21 mouse cellular contexts compared by ENCODE assay signal in genomic region chr4:104936011-104936410, GRCm38 (mm10). TPM values are rescaled to one million over a fixed set of nuclear protein-coding genes. Genes with fewer than 3 reads are reported as not detected.
A peak's percentile ranks its signal among the peaks of the same experiment; 100 is the strongest.
DNase-seq lines count a peak whose midpoint lies in the region; ATAC-seq and TF ChIP-seq lines count a peak whose summit lies in the region.
"Had no signal": no experiment of that assay in that cellular context is flagged by ENCODE, and none has a peak within 500 bp of the region (broad histone marks: within the 10 kb centered on the region; RNA-seq: fewer than 3 reads in every experiment).

No protein-coding gene starts in this region.

- no peaks in the 10 kb centered on the region for H3K4me1 ChIP-seq in limb, embryonic 14.5 days (ENCODE audit: control insufficient read depth, insufficient read depth, low read length)
- H3K4me1 ChIP-seq in limb, embryonic 10.5 days, result peaks cover 21% of the 10 kb centered on the region
- no peaks in the 10 kb centered on the region for H3K4me1 ChIP-seq in hindbrain, embryonic 11.5 days (replicated peaks; ENCODE audit: control insufficient read depth, insufficient read depth, low read length)
- H3K4me1 ChIP-seq: midbrain, embryonic 10.5 days had no signal

- peak; percentile 17 to 53 for DNase-seq in adrenal gland, adult (ENCODE audit: inconsistent age in 2 of 2, low spot score in 1 of 2)
- DNase-seq in adrenal gland, postnatal 4 days (ENCODE audit: low spot score in 2 of 2), result no peak
- DNase-seq in limb, embryonic 14.5 days (ENCODE audit: low spot score), result peak; percentile 16
- DNase-seq in limb, embryonic 10.5 days (ENCODE audit: low spot score), result no peak
- peak; percentile 25 for DNase-seq in adrenal gland, postnatal 14 days
- peak; percentile 23 for DNase-seq in mesoderm, embryonic 11.5 days (ENCODE audit: low read depth, low spot score)
- DNase-seq in thymus, postnatal 4 days, result no peak
- no peak for DNase-seq in hindbrain, embryonic 11.5 days (ENCODE audit: low spot score)
- DNase-seq: cerebellum, postnatal 10 days; forebrain, postnatal 0 days; gastrocnemius, postnatal 14 days; kidney, adult 8-10 months; kidney, postnatal 25 days; liver, postnatal 0 days had no signal

- H3K27me3 ChIP-seq in limb, embryonic 14.5 days (ENCODE audit: control insufficient read depth, insufficient read depth, low read length), result no peaks in the 10 kb centered on the region
- no peaks in the 10 kb centered on the region for H3K27me3 ChIP-seq in limb, embryonic 10.5 days (ENCODE audit: low read depth, poor library complexity, severe bottlenecking)
- no peaks in the 10 kb centered on the region for H3K27me3 ChIP-seq in hindbrain, embryonic 11.5 days (ENCODE audit: control insufficient read depth, insufficient read depth, low read length)
- H3K27me3 ChIP-seq: heart, embryonic 15.5 days; limb, embryonic 13.5 days; neural tube, embryonic 13.5 days had no signal

- 51% methylated on average over 9 of the region's 9 CpGs for WGBS in limb, embryonic 14.5 days
- 59% methylated on average over 9 of the region's 9 CpGs for WGBS in limb, embryonic 10.5 days
- WGBS in hindbrain, embryonic 11.5 days, result 66% methylated on average over 9 of the region's 9 CpGs

- no peak for TF ChIP-seq POLR2A in limb, embryonic 14.5 days (IDR thresholded peaks at IDR 0.05; ENCODE audit: borderline replicate concordance, extremely low read depth, insufficient read depth, insufficient read length)

- no peak for ATAC-seq in limb, embryonic 14.5 days (ENCODE audit: low FRiP score, low read depth)
- ATAC-seq in hindbrain, embryonic 11.5 days (ENCODE audit: low FRiP score), result no peak
- ATAC-seq: forebrain, postnatal 0 days; liver, postnatal 0 days had no signal

- no peak overlapping the region for H3K27ac ChIP-seq in limb, embryonic 14.5 days (replicated peaks; ENCODE audit: low read depth, low read length)
- no peak overlapping the region for H3K27ac ChIP-seq in limb, embryonic 10.5 days
- no peak overlapping the region for H3K27ac ChIP-seq in hindbrain, embryonic 11.5 days (ENCODE audit: low read depth, low read length)
- H3K27ac ChIP-seq: heart, embryonic 15.5 days; limb, embryonic 13.5 days; midbrain, embryonic 10.5 days; neural tube, embryonic 13.5 days had no signal

- H3K4me2 ChIP-seq in limb, embryonic 14.5 days (replicated peaks; ENCODE audit: low read depth, low read length, severe bottlenecking), result no peak overlapping the region
- H3K4me2 ChIP-seq in hindbrain, embryonic 11.5 days (replicated peaks; ENCODE audit: low read depth, low read length), result no peak overlapping the region
- H3K4me2 ChIP-seq: heart, embryonic 15.5 days; limb, embryonic 13.5 days; neural tube, embryonic 13.5 days had no signal

- H3K4me3 ChIP-seq in limb, embryonic 14.5 days (replicated peaks; ENCODE audit: low read length), result no peak overlapping the region
- H3K4me3 ChIP-seq in limb, embryonic 10.5 days, result no peak overlapping the region
- no peak overlapping the region for H3K4me3 ChIP-seq in hindbrain, embryonic 11.5 days (ENCODE audit: low read depth, low read length)
- H3K4me3 ChIP-seq: heart, embryonic 15.5 days; limb, embryonic 13.5 days; midbrain, embryonic 10.5 days; neural tube, embryonic 13.5 days had no signal

- H3K9me3 ChIP-seq in limb, embryonic 14.5 days (ENCODE audit: control insufficient read depth, low read length), result no peaks in the 10 kb centered on the region
- no peaks in the 10 kb centered on the region for H3K9me3 ChIP-seq in limb, embryonic 10.5 days (replicated peaks)
- no peaks in the 10 kb centered on the region for H3K9me3 ChIP-seq in hindbrain, embryonic 11.5 days (ENCODE audit: control insufficient read depth, low read length)
- H3K9me3 ChIP-seq: heart, embryonic 15.5 days; limb, embryonic 13.5 days; midbrain, embryonic 10.5 days; neural tube, embryonic 13.5 days had no signal

- H3K9ac ChIP-seq in limb, embryonic 14.5 days (ENCODE audit: low read depth, low read length, severe bottlenecking), result no peak overlapping the region
- no peak overlapping the region for H3K9ac ChIP-seq in hindbrain, embryonic 11.5 days (ENCODE audit: low read depth, low read length)
- H3K9ac ChIP-seq: forebrain, postnatal 0 days; heart, embryonic 15.5 days; limb, embryonic 13.5 days; liver, postnatal 0 days; neural tube, embryonic 13.5 days had no signal

- H3K36me3 ChIP-seq in limb, embryonic 14.5 days (ENCODE audit: control insufficient read depth, insufficient read depth, low read length), result no peaks in the 10 kb centered on the region
- H3K36me3 ChIP-seq in limb, embryonic 10.5 days, result no peaks in the 10 kb centered on the region
- no peaks in the 10 kb centered on the region for H3K36me3 ChIP-seq in hindbrain, embryonic 11.5 days (ENCODE audit: control insufficient read depth, insufficient read depth, low read length)
- H3K36me3 ChIP-seq: heart, embryonic 15.5 days; limb, embryonic 13.5 days; midbrain, embryonic 10.5 days; neural tube, embryonic 13.5 days had no signal

RNA-seq across cellular contexts. Expression of gene Fyb2, which starts 22.8 kb away (rescaled TPM):
- total RNA-seq in adrenal gland, postnatal 4 days (2021), result under 1 TPM; 0.34 to 0.51 TPM
- 0.15 and 0.30 TPM in 2 replicates for polyA plus RNA-seq in limb, embryonic 14.5 days (2012; rRNA removed)
- 0.39 TPM in 2 replicates for polyA plus RNA-seq in limb, embryonic 14.5 days (2014; fragmentation: Nextera tagmentation; extraction: Ambion mirVana)
- 0.09 TPM in 1 of 2 replicates, not detected in the other for polyA plus RNA-seq in limb, embryonic 10.5 days (2016; fragmentation: Nextera tagmentation; extraction: Ambion mirVana)
- total RNA-seq in adrenal gland, postnatal 14 days (2021), result 0.19 and 0.41 TPM in 2 replicates
- polyA plus RNA-seq in hindbrain, embryonic 11.5 days (2014; fragmentation: Nextera tagmentation; extraction: Ambion mirVana), result 0.04 and 0.20 TPM in 2 replicates
- total RNA-seq: hematopoietic stem cell, adult 5-6 weeks; monocyte, adult 5-6 weeks had no signal

RNA-seq across cellular contexts. Expression of gene C8a, which starts 59.8 kb away (rescaled TPM):
- 10 to 100 TPM in 1 of 2 experiments, under 1 TPM in 1; 0.48 to 15.3 TPM for total RNA-seq in adrenal gland, postnatal 4 days (2021)
- 0.04 TPM in 1 of 2 replicates, not detected in the other for polyA plus RNA-seq in limb, embryonic 14.5 days (2012; rRNA removed)
- not detected in 2 replicates for polyA plus RNA-seq in limb, embryonic 14.5 days (2014; fragmentation: Nextera tagmentation; extraction: Ambion mirVana)
- polyA plus RNA-seq in limb, embryonic 10.5 days (2016; fragmentation: Nextera tagmentation; extraction: Ambion mirVana), result not detected in 2 replicates
- total RNA-seq in adrenal gland, postnatal 14 days (2021), result 0.64 and 20.3 TPM in 2 replicates
- polyA plus RNA-seq in hindbrain, embryonic 11.5 days (2014; fragmentation: Nextera tagmentation; extraction: Ambion mirVana), result 0.13 TPM in 1 of 2 replicates, not detected in the other
- total RNA-seq: forebrain, postnatal 0 days; gastrocnemius, postnatal 14 days; hematopoietic stem cell, adult 5-6 weeks; monocyte, adult 5-6 weeks had no signal
- polyA plus RNA-seq: forebrain, postnatal 0 days; heart, embryonic 15.5 days; limb, embryonic 13.5 days; midbrain, embryonic 10.5 days; neural tube, embryonic 13.5 days; urinary bladder, adult 2 months had no signal

Comparison
In these comparisons a context has a peak if more than half of its experiments do, and no peak if none do; other contexts are left out.
1. DNase-seq: peak in adrenal gland, adult (2 of 2), limb, embryonic 14.5 days (single experiment), adrenal gland, postnatal 14 days (single experiment) and mesoderm, embryonic 11.5 days (single experiment); none in adrenal gland, postnatal 4 days (0 of 2), limb, embryonic 10.5 days (single experiment), thymus, postnatal 4 days (single experiment) and hindbrain, embryonic 11.5 days (single experiment).